Mouse (Mus musculus) kidney, embryonic 14.5 days (tissue): ENCODE measurements around the gene Wdr34. TPM values are rescaled to one million over a fixed set of nuclear protein-coding genes. Genes with fewer than 3 reads are reported as not detected.
"Not testable (repeated sequence)": the region's sequence is repeated elsewhere in the genome, so short reads cannot be mapped to it uniquely, and the experiment has no call there.

Source experiments
- ATAC-seq: fragments of 200-750 bp; cut with Nextera tagmentation; 2 replicates; pipeline ENCODE4 v1.8.0; 2017; ENCODE audit warnings: moderate number of reproducible peaks, mild to moderate bottlenecking, moderate TSS enrichment, moderate library complexity; ENCODE audit not compliant: low FRiP score, low TSS enrichment
- H3K27ac ChIP-seq: fragments of 300-500 bp; sonication (generic); 2 replicates; pipeline ENCODE4 v1.5.1; 2014; ENCODE audit warnings: low read depth, mild to moderate bottlenecking, low read length, moderate library complexity, mixed read lengths
- H3K27me3 ChIP-seq: fragments of 300-500 bp; sonication (generic); 2 replicates; pipeline ENCODE4 v1.6.1; 2014; ENCODE audit warnings: mild to moderate bottlenecking, low read length; ENCODE audit not compliant: control insufficient read depth, insufficient read depth
- H3K36me3 ChIP-seq: fragments of 300-500 bp; sonication (generic); 2 replicates; pipeline ENCODE4 v1.6.1; 2014; ENCODE audit warnings: low read length, mixed read lengths; ENCODE audit not compliant: control insufficient read depth, insufficient read depth
- H3K4me1 ChIP-seq: fragments of 300-500 bp; sonication (generic); 2 replicates; pipeline ENCODE4 v1.6.1; 2014; ENCODE audit warnings: low read length, mixed read lengths; ENCODE audit not compliant: control insufficient read depth, insufficient read depth
- H3K4me2 ChIP-seq: fragments of 300-500 bp; sonication (generic); replicated peaks from 2 replicates; pipeline ENCODE4 v1.6.1; 2014; ENCODE audit warnings: low read depth, mild to moderate bottlenecking, low read length
- H3K4me3 ChIP-seq: fragments of 300-500 bp; sonication (generic); 2 replicates; pipeline ENCODE4 v1.5.1; 2014; ENCODE audit warnings: mild to moderate bottlenecking, low read length
- H3K9ac ChIP-seq: fragments of 300-500 bp; sonication (generic); 2 replicates; pipeline ENCODE4 v1.6.1; 2014; ENCODE audit warnings: low read depth, mild to moderate bottlenecking, low read length, moderate library complexity
- H3K9me3 ChIP-seq: fragments of 300-500 bp; sonication (generic); 2 replicates; pipeline ENCODE4 v1.6.1; 2016; ENCODE audit warnings: low read length; ENCODE audit not compliant: control insufficient read depth
- WGBS: fragments of 180-500 bp; shearing (Covaris S2); extraction: QIAGEN DNeasy Blood & Tissue Kit; methylation state at CpG from one replicate; pipeline ENCODE4 v1.1.7; 2014; 5-methylcytosine and 5-hydroxymethylcytosine counted together
- polyA plus RNA-seq: library from polyadenylated mRNA; unstranded; fragments of >200 nt; fragmentation: Nextera tagmentation; extraction: Ambion mirVana; gene quantifications from 2 replicates; pipeline ENCODE4 v1.2.1, GENCODE M21; 2014

Wdr34 gene
- polyA plus RNA-seq, 1 experiment from 2014 or later, result 42.6 TPM

GRCm38 (mm10) chr2:30062249-30063093 lies 13.8 kb upstream of the Wdr34 start:
- WGBS, result under 1% methylated on average over 40 of the region's 40 CpGs
- Histone ChIP-seq H3K9me3 (no peaks in the 10 kb centered on the region), H3K4me3 (peak overlapping the region; percentile 68), H3K36me3 (no peaks in the 10 kb centered on the region), H3K4me1 (peaks cover 15% of the 10 kb centered on the region), H3K27ac (peak overlapping the region; percentile 95), H3K4me2 (peak overlapping the region; percentile 86), H3K27me3 (no peaks in the 10 kb centered on the region), H3K9ac (peak overlapping the region; percentile 73)
- peak; percentile 25; the same call in 1 of the 2 replicates for ATAC-seq

DNA sequence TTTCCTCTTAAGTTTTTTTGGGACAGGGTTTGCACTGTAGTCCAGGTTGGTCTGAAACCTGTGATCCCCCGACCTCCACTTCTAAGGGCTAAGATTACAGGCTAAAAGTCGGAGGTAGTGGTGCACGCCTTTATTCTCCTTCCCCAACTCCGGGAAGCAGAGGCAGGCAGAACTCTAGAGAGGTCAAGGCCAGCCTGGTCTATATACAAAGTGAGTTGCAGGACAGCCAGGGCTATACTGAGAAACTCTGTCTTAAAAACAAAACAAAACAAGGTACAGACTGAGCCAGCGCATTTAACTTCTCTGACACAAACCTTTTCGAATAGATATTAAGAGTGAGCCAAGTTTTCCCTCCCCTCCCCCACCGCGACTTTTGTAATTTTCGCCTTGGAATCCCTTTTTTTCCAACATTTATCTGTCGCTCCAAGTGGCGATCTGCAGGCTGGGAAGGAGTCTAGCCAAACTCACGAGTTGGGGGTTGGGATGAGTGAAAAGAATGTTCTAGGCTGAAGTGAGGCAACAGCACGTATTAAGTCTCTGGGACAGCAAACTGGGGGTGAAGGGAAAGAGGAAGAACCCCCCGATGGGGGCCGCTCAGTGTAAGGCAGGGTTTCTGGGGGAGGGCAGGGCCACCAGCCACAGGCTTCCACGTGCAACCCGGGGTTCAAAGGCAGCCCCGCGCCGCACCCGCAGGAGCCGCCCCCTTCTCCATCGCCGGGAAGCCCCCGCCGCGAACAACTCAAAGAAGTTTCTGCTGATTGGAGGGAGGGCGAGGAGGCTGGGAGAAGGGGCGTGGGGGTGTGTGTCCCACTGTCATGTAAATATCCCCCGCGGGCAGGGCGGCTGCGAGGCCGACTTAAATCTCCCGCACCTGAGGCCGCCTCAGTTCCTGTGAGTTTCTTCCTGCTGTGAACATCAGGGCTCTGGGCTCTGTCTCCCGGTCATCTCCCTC lies 12.8 kb upstream of the Wdr34 start:
- no peaks in the 10 kb centered on the region for H3K9me3 ChIP-seq
- ATAC-seq, result peak; percentile 2; the same call in 1 of the 2 replicates
- H3K4me2 ChIP-seq, result peak overlapping the region; percentile 86
- H3K27ac ChIP-seq, result peak overlapping the region; percentile 95
- no peaks in the 10 kb centered on the region for H3K27me3 ChIP-seq
- peak overlapping the region; percentile 73 for H3K9ac ChIP-seq
- peak overlapping the region; percentile 68 for H3K4me3 ChIP-seq
- H3K36me3 ChIP-seq, result no peaks in the 10 kb centered on the region
- H3K4me1 ChIP-seq, result peaks cover 19% of the 10 kb centered on the region
- 9% methylated on average over 36 of the region's 37 CpGs for WGBS

GRCm38 (mm10) chr2:30058418-30058817 lies 9.7 kb upstream of the Wdr34 start:
- WGBS, result 72% methylated on average over 5 of the region's 5 CpGs

DNA sequence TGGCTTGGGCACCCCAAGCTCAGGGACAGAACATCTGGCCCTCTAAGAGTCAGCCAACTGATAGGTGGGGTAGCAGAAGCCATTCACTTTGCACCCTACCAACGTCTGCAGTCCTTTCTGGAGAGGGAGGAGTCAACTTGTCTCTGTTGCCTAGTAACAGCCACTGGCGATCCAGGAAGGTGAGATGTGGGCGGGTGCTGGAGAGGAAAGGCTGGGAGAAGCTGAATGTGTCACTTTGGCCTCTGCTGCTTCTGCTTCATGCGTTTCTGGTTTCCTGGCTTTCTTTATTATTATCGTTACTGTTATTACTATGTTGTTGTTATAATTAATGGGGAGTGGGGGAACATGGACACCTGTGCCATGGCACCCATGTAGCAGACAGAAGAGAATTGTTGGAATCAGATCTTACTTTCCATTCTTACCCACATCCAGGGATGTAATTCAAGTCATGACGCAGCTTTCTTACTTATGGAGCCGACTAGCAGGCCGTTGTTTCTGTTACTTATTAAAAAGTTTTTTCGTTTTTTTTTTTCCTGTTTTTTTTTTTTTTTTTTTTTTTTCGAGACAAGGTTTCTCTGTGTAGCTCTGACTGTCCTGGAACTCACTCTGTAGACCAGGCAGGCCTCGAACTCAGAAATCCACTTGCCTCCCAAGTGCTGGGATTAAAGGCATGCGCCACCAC lies 8.7 kb upstream of the Wdr34 start, which contains the start of gene Set:
TSS of gene Set (plus strand) at position 156 of the 682 bp plus-strand sequence.
- 43% methylated on average over 12 of the region's 12 CpGs for WGBS
- no peak within 1 kb of the TSS for H3K9ac ChIP-seq
- H3K27ac ChIP-seq, result no peak within 1 kb of the TSS
- H3K36me3 ChIP-seq, result no peaks in the 10 kb centered on the region
- no peak within 1 kb of the TSS for H3K4me3 ChIP-seq
- no peaks in the 10 kb centered on the region for H3K9me3 ChIP-seq
- no peaks in the 10 kb centered on the region for H3K27me3 ChIP-seq
- H3K4me1 ChIP-seq, result peaks cover 4% of the 10 kb centered on the region; the same call in 1 of the 2 replicates
- ATAC-seq, result no peak
- no peak within 1 kb of the TSS for H3K4me2 ChIP-seq

More at GRCm38 (mm10) chr2:30058418-30058817, 9.7 kb upstream of the Wdr34 start:
- peaks cover 9% of the 10 kb centered on the region for H3K4me1 ChIP-seq
- H3K27me3 ChIP-seq, result no peaks in the 10 kb centered on the region
- H3K9me3 ChIP-seq, result no peaks in the 10 kb centered on the region
- H3K9ac ChIP-seq, result no peak overlapping the region
- H3K36me3 ChIP-seq, result no peaks in the 10 kb centered on the region
- H3K4me2 ChIP-seq, result no peak overlapping the region
- H3K4me3 ChIP-seq, result no peak overlapping the region
- no peak for ATAC-seq
- H3K27ac ChIP-seq, result no peak overlapping the region

DNA sequence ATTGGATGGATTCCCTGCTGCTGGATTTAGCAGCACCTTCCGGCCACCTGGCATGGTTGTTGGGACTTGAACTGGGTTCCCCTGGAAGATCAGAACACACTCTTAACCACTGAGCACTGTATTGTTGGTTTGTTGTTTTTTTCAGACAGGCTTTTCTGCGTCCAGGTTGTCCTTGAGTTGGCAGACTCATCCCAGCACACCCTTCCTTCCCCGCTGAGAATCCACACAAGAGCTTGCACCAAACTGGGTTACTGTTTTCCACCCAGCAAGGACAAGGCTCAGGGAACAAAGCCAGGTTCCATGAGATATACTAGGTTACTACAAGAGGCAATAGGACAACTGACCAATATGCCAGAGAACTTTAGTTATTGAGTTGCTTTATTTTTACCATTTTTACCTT lies 8.1 kb upstream of the Wdr34 start:
- no peak overlapping the region for H3K9ac ChIP-seq
- H3K4me3 ChIP-seq, result no peak overlapping the region
- ATAC-seq, result no peak
- 88% methylated on average over 3 of the region's 3 CpGs for WGBS
- H3K27me3 ChIP-seq, result no peaks in the 10 kb centered on the region
- peaks cover 4% of the 10 kb centered on the region; the same call in 1 of the 2 replicates for H3K4me1 ChIP-seq
- no peaks in the 10 kb centered on the region for H3K36me3 ChIP-seq
- H3K9me3 ChIP-seq, result no peaks in the 10 kb centered on the region
- H3K27ac ChIP-seq, result no peak overlapping the region
- H3K4me2 ChIP-seq, result no peak overlapping the region

DNA sequence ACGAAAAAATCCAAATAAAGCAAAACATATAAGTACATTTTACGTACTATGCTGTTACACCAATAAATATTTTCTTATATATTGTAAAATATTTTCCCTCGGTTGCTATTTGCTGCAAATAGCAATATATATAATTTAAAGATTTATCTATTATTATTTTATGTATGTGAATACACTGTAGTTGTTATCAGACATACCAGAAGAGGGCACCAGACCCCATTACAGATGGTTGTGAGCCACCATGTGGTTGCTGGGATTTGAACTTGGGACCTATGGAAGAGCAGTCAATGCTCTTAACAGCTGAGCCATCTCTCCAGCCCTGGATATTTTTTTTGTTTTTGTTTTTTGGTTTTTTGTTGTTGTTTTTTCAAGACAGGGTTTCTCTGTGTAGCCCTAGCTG lies 6.6 kb upstream of the Wdr34 start:
- not testable (repeated sequence) for H3K9ac ChIP-seq, H3K27me3 ChIP-seq, H3K9me3 ChIP-seq, H3K4me2 ChIP-seq, H3K4me1 ChIP-seq, H3K27ac ChIP-seq, H3K36me3 ChIP-seq, H3K4me3 ChIP-seq, ATAC-seq
- 96% methylated on average over 3 of the region's 3 CpGs for WGBS

GRCm38 (mm10) chr2:30051992-30052761 lies 3.5 kb upstream of the Wdr34 start:
- no peaks in the 10 kb centered on the region for H3K27me3 ChIP-seq
- ATAC-seq, result no peak
- no peak overlapping the region for H3K9ac ChIP-seq
- no peak overlapping the region for H3K4me3 ChIP-seq
- H3K9me3 ChIP-seq, result no peaks in the 10 kb centered on the region
- no peak overlapping the region for H3K4me2 ChIP-seq
- no peak overlapping the region for H3K27ac ChIP-seq
- no peaks in the 10 kb centered on the region for H3K36me3 ChIP-seq
- 0 out of 2 replicates have a peak, but pooled peaks cover 4% of the 10 kb centered on the region for H3K4me1 ChIP-seq
- 45% methylated on average over 6 of the region's 6 CpGs for WGBS

DNA sequence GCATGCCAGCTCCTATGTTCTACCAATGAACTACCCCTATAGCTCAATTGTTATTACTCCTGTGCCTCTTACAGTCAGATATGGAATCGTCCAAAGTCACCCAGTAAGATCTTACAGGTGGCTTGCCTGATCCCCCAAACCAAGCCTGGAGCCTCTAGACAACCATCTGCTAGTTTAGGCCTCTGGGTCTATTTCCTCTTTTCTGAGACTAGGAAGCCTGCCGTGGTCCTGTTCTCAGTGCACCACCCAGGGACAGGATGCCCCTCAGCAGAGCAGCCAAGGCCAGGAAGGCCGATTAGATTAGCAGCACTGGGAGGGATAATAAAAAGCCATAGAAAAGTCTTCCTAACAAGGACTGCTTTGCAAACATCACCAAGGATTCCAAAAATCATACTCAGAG lies 1.1 kb upstream of the Wdr34 start:
- Histone ChIP-seq H3K27me3 (no peaks in the 10 kb centered on the region), H3K9me3 (no peaks in the 10 kb centered on the region), H3K4me2 (no peak overlapping the region), H3K9ac (no peak overlapping the region), H3K27ac (no peak overlapping the region), H3K4me3 (no peak overlapping the region), H3K36me3 (peaks cover 4% of the 10 kb centered on the region; the same call in 1 of the 2 replicates), H3K4me1 (no peaks in the 10 kb centered on the region)
- 84% methylated on average over 3 of the region's 3 CpGs for WGBS
- no peak for ATAC-seq
